Mouse (Mus musculus): ENCODE results near the gene Taok3.
"Not testable (repeated sequence)": the region's sequence is repeated elsewhere in the genome, so short reads cannot be mapped to it uniquely, and the experiment has no call there.

Taok3 gene

DNA sequence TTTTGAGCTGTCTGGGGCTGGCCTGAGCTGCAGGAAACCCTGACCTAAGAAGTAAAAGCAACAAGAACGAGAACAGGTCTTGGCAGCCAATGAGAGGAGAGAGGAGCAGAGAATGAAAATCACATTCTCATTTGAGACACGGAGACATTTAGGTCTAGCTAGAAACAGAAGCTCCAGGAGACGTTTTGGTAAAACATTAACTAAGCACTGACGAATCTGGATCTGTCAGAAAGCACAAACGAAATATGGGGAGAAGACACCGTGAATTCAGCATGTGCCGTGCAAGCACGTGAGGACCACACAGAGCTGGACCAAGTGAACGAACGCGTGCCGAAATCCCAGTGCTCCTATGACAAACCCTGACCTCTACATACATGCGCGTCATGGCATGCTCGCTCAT, 138.3 kb downstream of the Taok3 start:
- DNase-seq (ENCODE audit: low read depth, low spot score), result no peak

DNA sequence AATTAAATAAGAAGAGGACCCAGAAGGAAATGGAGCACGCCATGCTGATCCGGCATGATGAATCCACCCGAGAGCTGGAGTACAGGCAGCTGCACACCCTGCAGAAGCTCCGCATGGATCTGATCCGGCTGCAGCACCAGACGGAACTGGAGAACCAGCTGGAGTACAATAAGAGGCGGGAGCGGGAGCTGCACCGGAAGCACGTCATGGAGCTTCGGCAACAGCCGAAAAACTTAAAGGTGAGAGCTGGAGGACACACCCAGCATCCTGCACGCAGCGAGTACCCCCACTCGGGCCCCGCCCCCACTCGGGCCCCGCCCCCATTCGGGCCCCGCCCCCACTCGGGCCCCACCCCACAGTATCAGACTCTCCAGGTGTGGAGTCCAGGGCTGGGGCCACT, 143.6 kb downstream of the Taok3 start:
- no peak for DNase-seq (ENCODE audit: low read depth, low spot score)

DNA sequence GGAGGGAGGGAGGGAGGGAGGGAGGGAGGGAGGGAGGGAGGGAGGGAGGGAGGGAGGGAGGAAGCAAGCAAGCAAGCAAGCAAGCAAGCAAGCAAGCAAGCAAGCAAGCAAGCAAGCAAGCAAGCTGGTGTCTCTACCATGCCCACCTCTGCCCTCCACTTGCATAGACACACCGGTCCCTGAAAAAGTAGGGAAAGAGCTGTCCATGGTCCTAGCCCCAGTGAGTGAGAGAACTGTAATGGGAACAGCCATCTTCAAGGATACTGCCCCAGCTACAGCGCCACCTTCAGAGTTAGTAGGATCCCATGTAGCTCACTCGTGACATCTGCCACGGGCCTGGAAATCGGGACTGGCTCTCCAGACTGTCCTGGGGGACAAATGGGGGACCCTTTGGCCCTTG, 144.8 kb downstream of the Taok3 start:
- DNase-seq (ENCODE audit: low read depth, low spot score), result no peak

DNA sequence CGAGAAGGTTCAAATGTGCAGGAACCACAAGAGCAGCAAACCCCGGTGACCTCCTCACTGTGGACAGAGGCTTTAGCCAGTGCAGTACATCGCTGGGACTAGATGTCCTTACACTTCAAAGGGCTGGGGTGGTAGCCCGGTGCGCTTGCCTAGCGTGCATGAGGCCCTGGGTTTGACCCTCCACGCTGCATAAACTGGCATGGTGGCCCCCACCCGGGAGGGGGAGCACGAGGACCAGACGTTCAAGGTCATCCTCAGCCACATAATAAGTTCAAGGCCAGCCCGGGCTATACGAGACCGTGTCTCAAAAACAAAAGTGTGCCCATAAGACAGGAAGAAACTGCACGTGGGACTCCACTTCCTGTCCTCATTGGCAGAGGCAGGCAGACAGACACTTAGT, 148.0 kb downstream of the Taok3 start:
- DNase-seq (ENCODE audit: low read depth, low spot score), result no peak

DNA sequence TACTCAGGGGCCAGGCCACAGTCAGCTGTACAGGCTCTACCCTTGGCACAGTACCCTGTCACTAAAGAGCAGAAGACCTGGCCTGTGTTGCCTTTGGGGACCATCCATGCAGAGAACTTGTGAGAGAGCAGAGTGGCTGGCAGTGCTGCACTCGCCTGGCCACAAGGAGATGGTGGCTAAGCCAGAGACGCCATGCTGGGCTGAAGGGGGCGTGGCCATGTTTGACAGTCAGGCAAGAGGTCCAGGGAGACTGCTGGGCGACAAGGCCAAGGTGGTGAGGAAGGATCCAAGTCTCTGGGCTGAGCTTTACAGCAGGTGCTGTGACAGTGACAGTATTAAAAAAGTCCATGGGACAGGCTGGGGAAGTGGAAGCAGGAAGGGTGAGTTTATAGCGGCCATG, 148.8 kb downstream of the Taok3 start:
- DNase-seq (ENCODE audit: low read depth, low spot score), result no peak

DNA sequence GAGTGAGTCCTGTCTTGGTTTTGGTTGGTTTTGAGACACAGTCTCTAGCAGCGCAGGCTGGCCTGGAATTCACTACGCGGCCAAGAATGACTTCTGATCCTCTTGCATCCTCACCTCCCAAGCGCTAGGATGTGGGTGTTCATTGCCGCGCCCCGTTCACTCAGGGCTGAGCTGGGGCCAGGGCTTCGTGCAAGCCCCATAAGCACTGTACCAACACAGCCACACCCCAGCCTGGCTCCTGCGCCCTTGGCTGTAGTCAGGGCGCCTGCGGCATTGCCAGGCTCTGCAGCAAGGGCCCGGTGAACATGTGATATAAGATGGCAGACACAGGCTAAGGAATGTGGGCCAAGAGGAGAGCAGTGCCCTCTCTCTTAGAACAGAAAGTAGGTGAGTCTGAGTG, 149.5 kb downstream of the Taok3 start:
- DNase-seq (ENCODE audit: low read depth, low spot score), result no peak

DNA sequence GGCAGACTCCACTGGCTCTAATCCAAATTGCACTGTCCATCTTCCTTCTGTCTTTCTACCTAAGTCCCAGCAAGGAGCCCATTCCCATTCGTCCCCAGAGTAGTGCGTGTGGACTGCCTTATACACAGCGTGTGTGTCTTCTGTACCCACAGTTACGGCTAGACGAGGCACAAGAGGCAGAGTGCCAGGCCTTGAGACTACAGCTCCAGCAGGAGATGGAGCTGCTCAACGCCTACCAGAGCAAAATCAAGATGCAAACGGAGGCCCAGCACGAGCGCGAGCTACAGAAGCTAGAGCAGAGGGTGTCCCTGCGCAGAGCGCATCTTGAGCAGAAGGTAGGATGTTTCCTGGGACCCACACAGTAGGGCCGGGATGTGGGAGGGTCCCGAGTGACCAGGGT, 152.0 kb downstream of the Taok3 start:
- no peak for DNase-seq (ENCODE audit: low read depth, low spot score)

DNA sequence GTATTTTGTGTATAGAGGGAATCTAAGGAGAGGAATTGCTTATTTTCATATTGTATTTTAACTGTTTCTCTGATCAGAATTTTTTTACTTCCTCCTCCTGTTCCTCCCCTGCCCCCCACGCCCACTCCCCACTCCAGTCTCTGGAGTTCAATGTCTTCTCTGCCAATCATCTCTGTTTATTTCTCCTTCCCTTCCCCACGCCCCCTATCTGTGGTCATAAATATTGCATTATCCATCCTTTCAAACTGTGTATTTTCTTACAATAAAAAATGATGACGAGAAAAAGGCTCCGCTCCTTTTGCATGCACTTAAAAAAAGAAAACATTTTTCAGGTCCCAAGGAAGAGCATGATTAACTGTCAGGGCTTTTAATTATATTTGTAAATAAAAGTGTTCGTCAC, 154.9 kb downstream of the Taok3 start:
- no peak for DNase-seq (ENCODE audit: low read depth, low spot score)

DNA sequence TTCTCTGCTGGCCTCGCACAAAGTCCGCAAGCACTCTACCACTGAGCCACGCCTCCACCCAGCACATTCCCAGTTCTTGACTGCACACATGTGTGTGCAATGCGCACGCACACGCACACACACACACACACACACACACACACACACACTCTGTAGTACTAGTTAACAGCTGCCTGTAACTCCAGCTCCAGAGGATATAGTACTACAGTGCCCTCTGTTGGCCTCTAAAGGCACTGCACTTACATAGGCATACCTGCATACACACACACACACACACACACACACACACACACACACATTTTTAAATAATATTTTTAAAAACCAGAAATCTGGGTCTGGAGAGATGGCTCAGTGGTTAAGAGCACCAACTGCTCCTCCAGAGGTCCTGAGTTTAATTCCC, 157.9 kb downstream of the Taok3 start:
- no peak for DNase-seq (ENCODE audit: low read depth, low spot score)

DNA sequence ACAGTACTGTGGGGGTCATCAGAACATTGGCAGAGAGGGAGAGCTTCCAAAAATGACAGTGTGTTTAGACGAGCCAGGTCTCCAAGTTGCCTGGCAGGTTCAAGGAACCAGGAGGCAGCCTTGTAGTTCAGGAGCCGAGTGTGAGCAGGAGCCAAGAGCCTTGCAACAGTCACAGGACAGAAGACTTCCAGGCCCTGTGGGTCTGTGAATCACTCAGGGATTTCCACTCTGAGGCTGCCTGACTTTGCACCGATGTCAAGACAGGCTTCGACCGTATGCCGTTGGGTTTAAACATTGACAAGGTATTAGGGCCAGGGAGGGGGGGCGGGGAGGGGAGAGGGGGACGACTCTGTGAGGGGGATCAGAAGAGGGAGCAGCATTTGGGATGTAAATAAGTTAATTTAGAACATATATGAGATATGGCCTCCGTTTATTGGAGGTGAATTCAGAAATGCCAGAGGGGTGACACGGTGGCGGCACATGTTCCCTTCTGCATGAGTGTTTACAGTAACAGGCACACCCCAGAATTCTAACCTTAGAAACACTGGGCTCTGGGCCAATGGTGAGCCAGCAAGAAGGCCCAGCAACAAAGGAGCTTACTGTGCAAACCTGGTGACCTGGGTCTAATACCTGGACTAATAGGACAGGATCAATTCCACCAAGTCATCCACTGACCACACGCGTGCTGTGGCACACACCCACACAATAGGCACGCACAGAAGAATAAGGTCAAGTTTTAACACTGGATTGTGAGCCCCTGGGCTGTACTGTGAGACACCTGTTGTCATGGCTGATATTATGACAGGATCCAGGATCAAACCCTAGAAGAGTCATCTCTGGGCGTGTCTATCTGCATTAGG, 159.1 kb downstream of the Taok3 start:
- no peak for DNase-seq (ENCODE audit: low read depth, low spot score)

DNA sequence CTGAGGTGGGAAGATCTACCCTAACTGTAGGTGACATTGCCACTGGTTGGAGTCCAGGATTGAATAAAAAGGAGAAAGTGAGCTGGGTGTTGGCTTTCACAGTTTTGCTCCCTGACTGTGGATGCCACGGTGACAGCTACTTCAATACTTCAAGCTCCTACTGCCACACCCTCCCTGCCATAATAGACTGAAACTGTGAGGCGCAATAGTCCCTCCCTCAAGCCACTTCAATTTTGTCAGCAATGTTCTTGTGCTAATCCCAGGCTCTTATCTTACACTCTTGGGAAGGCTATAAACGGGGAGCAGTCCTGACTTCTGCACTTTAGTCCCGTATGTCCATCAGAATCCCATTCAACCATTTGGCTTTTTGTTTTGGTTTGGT, 159.7 kb downstream of the Taok3 start:
- no peak for DNase-seq (ENCODE audit: low read depth, low spot score)

DNA sequence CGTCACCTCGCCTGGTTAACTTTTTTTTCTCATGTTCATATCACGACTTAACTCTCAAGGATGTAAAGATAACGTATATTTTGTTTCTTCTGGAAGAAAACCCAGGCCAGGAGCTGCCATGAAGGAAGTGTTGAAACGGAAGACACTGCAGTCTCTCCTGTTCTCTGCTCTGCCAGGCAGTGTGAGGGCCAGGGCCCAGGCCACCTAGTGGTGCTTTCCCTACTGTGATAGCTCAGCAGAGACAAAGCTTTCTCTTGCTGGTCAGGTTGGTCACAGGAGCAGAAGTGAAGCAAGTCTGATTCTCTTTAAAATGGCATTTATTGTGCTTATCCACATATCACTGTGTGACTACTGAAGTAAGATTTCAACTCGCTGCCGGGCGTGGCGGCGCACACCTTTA, 161.6 kb downstream of the Taok3 start:
- DNase-seq (ENCODE audit: low read depth, low spot score), result no peak

DNA sequence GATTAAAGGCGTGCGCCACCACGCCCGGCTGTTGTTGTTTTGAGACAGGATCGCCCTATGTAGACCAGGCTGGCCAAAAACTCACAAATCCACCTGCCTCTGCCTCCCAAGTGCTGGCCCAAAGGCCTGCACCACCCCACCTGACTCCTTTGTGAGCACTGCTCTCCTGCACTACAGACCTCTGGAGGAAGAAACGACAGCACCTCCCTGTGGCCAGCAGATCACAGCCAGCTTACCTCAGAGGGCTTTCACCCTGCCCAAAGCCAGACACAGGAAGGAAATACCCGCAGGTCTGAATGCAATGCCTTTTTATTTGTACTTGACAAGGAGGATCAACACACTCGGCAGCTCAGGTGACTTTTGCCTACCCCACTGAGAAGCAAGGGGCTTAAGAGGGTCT, 162.4 kb downstream of the Taok3 start:
- no peak for DNase-seq (ENCODE audit: low read depth, low spot score)

DNA sequence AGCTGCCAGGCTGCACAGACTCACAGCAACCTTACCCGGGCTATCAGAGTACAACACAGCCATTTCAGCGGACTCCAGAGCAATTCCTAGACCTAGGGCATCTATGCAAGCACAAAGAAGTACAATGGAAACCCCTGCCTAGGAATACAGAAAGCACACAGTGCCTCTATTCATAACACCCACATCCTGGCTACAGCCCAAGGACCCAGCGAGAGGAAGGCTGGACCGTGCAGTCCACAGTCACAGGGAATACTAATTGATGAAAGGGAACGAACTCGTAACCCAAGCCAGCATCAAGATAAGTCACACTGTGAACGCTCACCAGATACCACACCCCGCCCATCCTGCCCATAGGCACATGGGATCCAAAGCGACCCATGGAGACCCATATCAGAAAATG, 164.1 kb downstream of the Taok3 start:
- DNase-seq (ENCODE audit: low read depth, low spot score), result no peak

DNA sequence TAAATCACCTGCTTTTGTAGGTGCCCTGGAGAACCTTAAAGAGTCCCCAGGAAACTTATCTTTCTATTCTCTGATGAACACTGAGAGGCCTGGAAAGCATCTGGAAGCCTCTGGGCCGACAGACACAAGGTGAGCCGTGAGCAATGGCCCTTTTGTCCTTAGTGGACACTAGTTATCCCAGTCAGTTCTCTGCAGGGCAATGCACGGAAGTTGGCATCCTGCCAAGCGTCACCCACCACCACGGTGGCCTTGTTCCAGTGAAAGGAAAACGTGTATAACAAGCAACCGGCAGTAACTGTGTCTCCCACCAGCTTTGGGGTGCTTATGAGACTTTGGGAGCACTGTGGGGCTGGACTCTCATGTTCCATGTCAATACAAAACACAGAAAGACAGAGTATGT, 164.8 kb downstream of the Taok3 start:
- DNase-seq (ENCODE audit: low read depth, low spot score), result no peak

DNA sequence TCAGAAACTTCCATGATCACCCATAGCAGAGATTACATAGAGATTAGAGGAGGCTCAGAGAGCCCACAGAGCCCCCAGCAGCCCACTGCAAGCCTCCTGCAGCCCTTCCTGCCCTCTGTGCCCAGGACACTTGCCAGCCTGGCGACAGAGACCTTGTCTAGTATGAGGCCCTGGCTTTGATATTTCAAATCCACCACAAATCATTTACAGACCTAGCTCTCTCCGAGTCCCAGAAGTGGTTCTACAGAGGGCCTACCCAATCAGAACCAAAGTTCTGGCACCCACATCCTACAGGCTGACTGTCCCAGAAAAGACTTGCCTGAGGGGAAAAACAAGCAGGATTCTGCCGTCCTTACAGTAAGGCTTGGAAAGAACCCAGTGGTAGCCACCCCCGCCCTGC, 165.3 kb downstream of the Taok3 start:
- no peak for DNase-seq (ENCODE audit: low read depth, low spot score)

DNA sequence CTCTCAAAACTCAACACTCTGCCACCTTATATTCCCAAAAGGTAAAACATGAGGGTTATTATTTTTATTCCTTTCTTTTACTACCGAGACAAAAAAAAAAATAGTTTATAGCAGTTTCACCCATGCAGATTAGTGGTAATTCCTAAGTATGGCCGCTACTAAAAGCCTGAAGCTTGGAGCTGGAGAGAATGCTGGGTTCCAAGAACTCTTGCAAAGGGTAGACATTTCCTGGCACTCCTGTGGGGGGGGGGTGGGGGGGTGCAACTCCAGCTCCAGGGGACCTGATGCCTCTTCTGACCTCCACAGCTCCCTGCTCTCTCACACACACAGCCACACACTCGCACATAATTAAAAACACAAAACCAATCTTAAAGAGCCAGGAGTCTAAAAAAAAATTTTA, 166.4 kb downstream of the Taok3 start:
- no peak for DNase-seq (ENCODE audit: low read depth, low spot score)

DNA sequence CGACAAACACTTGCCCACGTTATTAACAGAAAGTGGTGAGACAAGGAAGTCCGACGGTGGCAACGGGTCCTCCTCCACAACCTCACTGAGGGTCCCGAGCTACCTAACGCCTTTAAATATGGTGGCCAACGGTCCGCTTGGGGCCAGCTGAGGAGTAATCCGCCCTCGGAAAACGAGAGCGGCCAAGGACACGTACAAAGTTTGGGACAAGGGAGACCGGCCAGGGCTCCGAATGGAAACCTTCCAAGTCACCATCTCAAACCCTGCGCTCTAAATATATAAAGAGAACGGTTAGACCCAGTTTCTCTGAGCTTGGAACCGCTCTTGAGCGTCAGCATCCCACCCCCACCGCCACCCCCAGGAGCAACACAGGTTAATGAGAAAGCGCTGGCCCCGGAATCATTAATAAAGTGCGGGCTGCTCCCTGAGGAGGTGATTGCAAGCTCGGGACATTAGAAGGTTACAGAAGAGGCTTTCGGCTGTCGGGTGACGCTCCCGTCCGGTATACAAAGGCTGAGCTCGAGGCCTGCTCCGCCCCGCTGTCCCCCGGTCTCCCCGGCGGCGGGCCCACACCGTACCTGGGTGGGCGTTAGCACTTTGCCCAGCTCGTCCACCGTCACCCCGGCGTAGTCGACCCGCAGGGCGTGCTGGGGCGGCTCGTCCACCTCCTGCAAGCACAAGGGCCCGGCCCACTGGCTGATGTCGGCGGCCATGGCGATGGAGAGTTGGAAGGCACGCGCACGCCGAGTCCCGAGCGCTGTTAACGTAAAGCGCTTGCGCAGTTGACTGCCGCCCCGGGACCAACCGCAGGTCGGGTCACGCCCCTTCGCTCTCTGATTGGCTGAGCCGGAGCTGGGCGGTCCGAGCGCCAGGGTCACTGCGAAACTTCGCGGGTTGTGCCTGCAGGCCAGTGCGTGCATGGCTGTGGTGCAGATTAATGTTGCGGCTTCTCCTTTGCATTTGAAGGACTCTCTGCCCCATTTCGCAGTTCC, 167.2 kb downstream of the Taok3 start, which contains the start of gene Pebp1:
TSS of gene Pebp1 (minus strand) at position 795 of the 992 bp plus-strand sequence.
- DNase-seq (ENCODE audit: low read depth, low spot score), result peak; percentile 92

DNA sequence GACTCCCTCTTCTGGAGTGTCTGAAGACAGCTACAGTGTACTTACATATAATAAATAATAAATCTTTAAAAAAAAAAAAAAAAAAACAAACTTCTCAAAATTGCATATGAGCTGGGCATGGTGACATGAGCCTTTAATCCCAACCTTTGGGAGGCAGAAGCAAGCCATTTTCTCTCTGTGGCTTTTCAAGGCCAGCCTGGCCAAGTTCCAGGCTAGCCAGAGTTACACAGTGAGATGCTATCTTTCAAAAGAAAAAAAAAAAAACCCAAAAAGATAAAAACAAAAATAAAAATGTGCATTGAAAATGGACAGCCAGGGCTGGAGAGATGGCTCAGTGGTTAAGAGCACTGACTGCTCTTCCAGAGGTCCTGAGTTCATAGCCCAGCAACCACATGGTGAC, 169.7 kb downstream of the Taok3 start:
- no peak for DNase-seq (ENCODE audit: low read depth, low spot score)

DNA sequence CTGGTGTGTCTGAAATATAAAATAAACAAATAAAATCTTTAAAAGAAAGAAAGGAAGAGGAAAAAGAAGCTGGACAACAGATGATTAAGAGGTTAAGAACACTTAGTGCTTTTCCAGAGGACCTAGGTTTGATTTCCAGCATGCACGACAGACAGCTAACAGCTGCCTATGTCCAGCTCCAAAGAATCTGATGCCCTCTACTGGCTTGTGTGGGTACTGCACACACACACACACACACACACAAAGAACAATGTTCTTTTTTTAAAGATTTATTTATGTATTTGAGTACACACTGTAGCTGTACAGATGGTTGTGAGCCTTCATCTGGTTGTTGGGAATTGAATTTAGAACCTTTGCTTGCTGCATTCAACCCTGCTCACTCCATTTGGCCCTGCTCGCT, 170.2 kb downstream of the Taok3 start:
- no peak for DNase-seq (ENCODE audit: low read depth, low spot score)

DNA sequence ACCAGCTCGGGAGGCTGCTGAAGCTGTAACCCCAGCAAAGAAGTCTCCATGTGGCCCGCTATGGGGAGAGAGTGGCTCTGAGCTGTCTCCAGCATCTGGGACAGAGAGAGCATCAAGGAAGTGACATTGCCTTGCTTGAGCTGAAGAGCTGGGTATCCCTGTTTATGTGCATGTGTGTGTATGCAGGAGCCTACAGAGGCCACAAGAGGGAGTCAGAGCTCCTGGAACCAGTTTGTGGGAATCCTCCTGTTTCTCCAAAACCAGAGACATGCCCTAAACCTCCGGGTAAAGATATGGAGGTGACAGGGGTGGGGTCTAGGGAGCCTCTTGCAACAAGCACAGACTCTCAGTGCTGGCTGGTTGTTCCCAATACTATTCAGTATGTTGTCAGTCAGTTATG, 171.4 kb downstream of the Taok3 start:
- no peak for DNase-seq (ENCODE audit: low read depth, low spot score)

DNA sequence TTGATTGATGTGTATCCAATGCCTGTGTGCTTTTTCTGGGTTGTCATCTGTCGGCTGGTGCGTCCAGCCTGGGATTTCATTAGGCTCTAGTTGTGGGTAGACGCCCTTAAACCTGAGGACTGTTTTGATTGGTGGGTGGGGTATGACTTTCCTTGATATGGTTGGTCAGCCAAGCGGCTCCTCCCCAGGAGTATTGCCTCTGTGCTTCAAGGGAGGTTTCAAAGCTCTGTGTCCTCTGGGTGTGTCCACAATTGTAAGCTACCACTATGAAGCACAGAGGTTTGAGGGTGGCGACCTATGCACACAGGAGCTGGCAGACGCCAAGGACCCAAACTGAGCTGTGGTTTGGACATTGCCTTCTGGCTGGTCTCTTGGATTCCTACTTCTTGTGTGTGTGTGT, 172.6 kb downstream of the Taok3 start:
- no peak for DNase-seq (ENCODE audit: low read depth, low spot score)

DNA sequence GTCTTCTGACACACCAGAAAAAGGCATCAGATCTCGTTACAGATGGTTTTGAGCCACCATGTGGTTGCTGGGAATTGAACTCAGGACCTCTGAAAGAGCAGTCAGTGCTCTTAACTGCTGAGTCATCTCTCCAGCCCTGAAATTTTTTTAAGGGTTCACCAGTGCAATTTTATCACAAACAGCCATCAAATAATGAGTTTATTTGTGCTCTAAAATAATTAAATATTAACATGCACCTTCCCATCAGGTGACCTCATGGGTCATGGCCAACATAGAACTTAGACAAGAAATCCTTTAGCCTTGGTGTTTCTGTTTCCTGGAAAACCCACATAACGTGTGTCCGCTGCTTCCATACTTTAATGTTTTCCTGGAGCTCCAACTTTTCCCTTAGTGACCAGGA, 173.8 kb downstream of the Taok3 start:
- DNase-seq (ENCODE audit: low read depth, low spot score), result not testable (repeated sequence)
